In the genomic region with DNA sequence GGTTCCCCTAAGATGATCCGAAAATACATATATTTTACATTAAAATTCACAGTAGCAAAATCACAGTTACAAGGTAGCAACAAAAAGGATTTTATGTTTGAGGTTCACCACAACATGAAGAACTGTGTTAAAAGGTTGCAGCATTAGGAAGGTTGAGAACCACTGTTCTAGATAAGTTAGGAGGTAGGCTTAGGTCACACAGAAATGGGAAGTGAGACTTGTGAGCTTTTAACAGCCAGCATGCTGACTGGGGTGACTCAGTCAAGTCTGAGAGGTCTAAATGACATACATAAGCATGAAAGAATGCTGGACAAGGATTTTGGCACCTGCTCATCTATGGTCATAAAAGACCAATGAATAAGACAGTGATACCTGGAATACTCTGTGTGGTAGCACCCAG, we compare ENCODE assay signal across 19 mouse cellular contexts.
DNase-seq lines count a peak whose midpoint lies in the region; ATAC-seq and TF ChIP-seq lines count a peak whose summit lies in the region.
"Had no signal": no experiment of that assay in that cellular context is flagged by ENCODE, and none has a peak within 500 bp of the region (broad histone marks: within the 10 kb centered on the region; RNA-seq: fewer than 3 reads in every experiment).

No protein-coding gene starts in this region.

- TF ChIP-seq CTCF in CH12.LX (conservative IDR thresholded peaks at IDR 0.05 in 1 of 2, IDR thresholded peaks at IDR 0.05 in 1 of 2; ENCODE audit: low read depth in 2 of 2, low read length in 2 of 2) = no peak

- no peaks in the 10 kb centered on the region for H3K27me3 ChIP-seq in heart, embryonic 12.5 days (replicated peaks)
- no peaks in the 10 kb centered on the region for H3K27me3 ChIP-seq in heart, embryonic 10.5 days (ENCODE audit: insufficient read depth, poor library complexity, severe bottlenecking)
- no peaks in the 10 kb centered on the region for H3K27me3 ChIP-seq in CH12.LX (replicated peaks)
- H3K27me3 ChIP-seq: embryonic facial prominence, embryonic 12.5 days; forebrain, embryonic 15.5 days; hindbrain, embryonic 12.5 days; intestine, embryonic 15.5 days had no signal

- no peak overlapping the region for H3K4me3 ChIP-seq in heart, embryonic 12.5 days
- H3K4me3 ChIP-seq in heart, embryonic 10.5 days = no peak overlapping the region
- H3K4me3 ChIP-seq in CH12.LX (replicated peaks in 1 of 3; ENCODE audit: low read depth in 2 of 3, low read length in 2 of 3, poor library complexity in 1 of 3) = no peak overlapping the region
- H3K4me3 ChIP-seq: embryonic facial prominence, embryonic 12.5 days; forebrain, embryonic 15.5 days; hindbrain, embryonic 12.5 days; intestine, embryonic 15.5 days had no signal

- WGBS in heart, embryonic 12.5 days = 83% methylated on average over 1 of the region's 1 CpGs
- 90% methylated on average over 1 of the region's 1 CpGs for WGBS in heart, embryonic 10.5 days

- dilution Hi-C loops in CH12.LX (cut with MboI; ENCODE audit: extremely low pct_ligation_motif_present, extremely low pct_unique_long_range_greater_than_20kb, low sequenced_read_pairs) = no loop called here

- in situ Hi-C loops in CH12.LX (cut with MboI; ENCODE audit: low pct_ligation_motif_present, low pct_unique_long_range_greater_than_20kb, low sequenced_read_pairs) = no loop called here

- no peaks in the 10 kb centered on the region for H3K9me3 ChIP-seq in heart, embryonic 12.5 days (replicated peaks)
- no peaks in the 10 kb centered on the region for H3K9me3 ChIP-seq in heart, embryonic 10.5 days
- H3K9me3 ChIP-seq in CH12.LX (replicated peaks; ENCODE audit: low read length) = no peaks in the 10 kb centered on the region
- H3K9me3 ChIP-seq: embryonic facial prominence, embryonic 12.5 days; forebrain, embryonic 15.5 days; hindbrain, embryonic 12.5 days; intestine, embryonic 15.5 days had no signal

- H3K9ac ChIP-seq in heart, embryonic 12.5 days = no peak overlapping the region
- H3K9ac ChIP-seq in CH12.LX (ENCODE audit: insufficient read depth, low read depth) = no peak overlapping the region
- H3K9ac ChIP-seq: embryonic facial prominence, embryonic 12.5 days; forebrain, embryonic 15.5 days; hindbrain, embryonic 12.5 days; intestine, embryonic 15.5 days had no signal

- ATAC-seq in heart, embryonic 12.5 days (ENCODE audit: insufficient number of reproducible peaks, low FRiP score) = no peak
- ATAC-seq in megakaryocyte, adult 5-6 weeks (ENCODE audit: poor library complexity, severe bottlenecking) = peak; percentile 90
- ATAC-seq in inflammation-experienced regulatory T-cells, adult 6 months = no peak
- ATAC-seq: forebrain, embryonic 15.5 days; hindbrain, embryonic 16.5 days; intestine, embryonic 15.5 days had no signal

- no peak for TF ChIP-seq POLR2A in CH12.LX (IDR thresholded peaks at IDR 0.05; ENCODE audit: low read depth, low read length)

- no peak for DNase-seq in heart, embryonic 10.5 days (ENCODE audit: low spot score)
- DNase-seq in CH12.LX (ENCODE audit: extremely low read depth) = peak; percentile 56
- no peak for DNase-seq in layer of hippocampus, adult 18-20 months (ENCODE audit: low spot score in 2 of 2)
- no peak for DNase-seq in ovary, postnatal 14 days (ENCODE audit: low spot score)
- DNase-seq: adrenal gland, adult 8-10 months; cerebellum, adult 11 months; cerebellum, adult 8-10 months; cerebellum, postnatal 14 days; gastrocnemius, postnatal 36 days; heart, adult 18-20 months had no signal

- TF ChIP-seq RAD21 in CH12.LX (IDR thresholded peaks at IDR 0.05; ENCODE audit: low read depth, low read length) = no peak

- H3K36me3 ChIP-seq in heart, embryonic 12.5 days = no peaks in the 10 kb centered on the region
- H3K36me3 ChIP-seq in heart, embryonic 10.5 days = no peaks in the 10 kb centered on the region
- no peaks in the 10 kb centered on the region for H3K36me3 ChIP-seq in CH12.LX (replicated peaks in 1 of 2; ENCODE audit: control insufficient read depth in 1 of 2, insufficient read depth in 1 of 2, low read length in 1 of 2)
- H3K36me3 ChIP-seq: embryonic facial prominence, embryonic 12.5 days; forebrain, embryonic 15.5 days; hindbrain, embryonic 12.5 days; intestine, embryonic 15.5 days had no signal

- H3K27ac ChIP-seq in heart, embryonic 12.5 days (ENCODE audit: poor library complexity, severe bottlenecking) = peak overlapping the region; percentile 74; the same call in 1 of the 2 replicates
- H3K27ac ChIP-seq in heart, embryonic 10.5 days = no peak overlapping the region
- H3K27ac ChIP-seq in CH12.LX (ENCODE audit: insufficient read depth, low read depth) = no peak overlapping the region
- H3K27ac ChIP-seq: embryonic facial prominence, embryonic 12.5 days; forebrain, embryonic 15.5 days; hindbrain, embryonic 12.5 days; intestine, embryonic 15.5 days had no signal

- peaks cover 22% of the 10 kb centered on the region for H3K4me1 ChIP-seq in heart, embryonic 12.5 days (replicated peaks)
- peaks cover 13% of the 10 kb centered on the region for H3K4me1 ChIP-seq in heart, embryonic 10.5 days
- H3K4me1 ChIP-seq in CH12.LX (ENCODE audit: control insufficient read depth in 1 of 2, insufficient read depth in 2 of 2) = peaks cover 5 to 22% of the 10 kb centered on the region in 2 experiments
- H3K4me1 ChIP-seq: forebrain, embryonic 15.5 days; hindbrain, embryonic 12.5 days; intestine, embryonic 15.5 days had no signal

- no peak overlapping the region for H3K4me2 ChIP-seq in heart, embryonic 12.5 days
- no peak overlapping the region for H3K4me2 ChIP-seq in CH12.LX (ENCODE audit: insufficient read depth, low read depth, poor library complexity, severe bottlenecking)
- H3K4me2 ChIP-seq: embryonic facial prominence, embryonic 12.5 days; forebrain, embryonic 15.5 days; heart, embryonic 11.5 days; hindbrain, embryonic 12.5 days; intestine, embryonic 15.5 days had no signal

- no peaks in the 10 kb centered on the region for H3K79me2 ChIP-seq in CH12.LX (replicated peaks; ENCODE audit: control insufficient read depth, extremely low read depth, insufficient read depth, poor library complexity, severe bottlenecking)

- peak; percentile 79 for TF ChIP-seq EP300 in CH12.LX (IDR thresholded peaks at IDR 0.05; ENCODE audit: low read length)

TF ChIP-seq in CH12.LX, 34 proteins besides CTCF, POLR2A, EP300 and RAD21:
- TF ChIP-seq MAFK (IDR thresholded peaks at IDR 0.05; ENCODE audit: insufficient replicate concordance, low read length) (no peak), MYC (IDR thresholded peaks at IDR 0.05; ENCODE audit: low read depth, low read length) (no peak; the same call in 1 of the 2 replicates), MAX (IDR thresholded peaks at IDR 0.05; ENCODE audit: low read length) (no peak), ZC3H11A (IDR thresholded peaks at IDR 0.05; ENCODE audit: low read depth, low read length) (no peak), JUND (conservative IDR thresholded peaks at IDR 0.05; ENCODE audit: low read depth, low read length) (no peak), PAX5 (IDR thresholded peaks at IDR 0.05; ENCODE audit: low read length) (no peak), CHD2 (IDR thresholded peaks at IDR 0.05; ENCODE audit: low read length) (no peak), MEF2A (IDR thresholded peaks at IDR 0.05; ENCODE audit: borderline replicate concordance, low read depth, low read length) (no peak), POLR2AphosphoS2 (IDR thresholded peaks at IDR 0.05; ENCODE audit: low read depth, low read length) (no peak), USF1 (IDR thresholded peaks at IDR 0.05; ENCODE audit: low read depth, low read length) (no peak), ELF1 (IDR thresholded peaks at IDR 0.05; ENCODE audit: low read depth, low read length) (no peak), BHLHE40 (IDR thresholded peaks at IDR 0.05; ENCODE audit: low read depth, low read length) (peak; percentile 92), MXI1 (IDR thresholded peaks at IDR 0.05; ENCODE audit: low read depth, low read length) (no peak), SIN3A (IDR thresholded peaks at IDR 0.05; ENCODE audit: low read length) (no peak), UBTF (IDR thresholded peaks at IDR 0.05; ENCODE audit: low read depth, low read length) (no peak), TBP (conservative IDR thresholded peaks at IDR 0.05; ENCODE audit: low read depth, low read length) (no peak), USF2 (conservative IDR thresholded peaks at IDR 0.05; ENCODE audit: low read depth, low read length) (no peak), ZKSCAN1 (IDR thresholded peaks at IDR 0.05; ENCODE audit: borderline replicate concordance, low read depth, low read length) (no peak), IRF4 (IDR thresholded peaks at IDR 0.05; ENCODE audit: low read depth, low read length) (peak; percentile 87), ZMIZ1 (IDR thresholded peaks at IDR 0.05; ENCODE audit: low read depth, low read length) (no peak), TCF12 (IDR thresholded peaks at IDR 0.05; ENCODE audit: low read depth, low read length) (no peak), ETS1 (conservative IDR thresholded peaks at IDR 0.05; ENCODE audit: low read depth, low read length) (peak; percentile 64), RCOR1 (conservative IDR thresholded peaks at IDR 0.05; ENCODE audit: low read depth, low read length) (no peak), KAT2A (IDR thresholded peaks at IDR 0.05; ENCODE audit: insufficient replicate concordance, low read length) (no peak), HCFC1 (IDR thresholded peaks at IDR 0.05; ENCODE audit: low read depth, low read length) (no peak), JUN (IDR thresholded peaks at IDR 0.05; ENCODE audit: insufficient read depth, low read depth, low read length) (no peak), ZNF384 (IDR thresholded peaks at IDR 0.05; ENCODE audit: low read depth, low read length) (no peak)
